Mouse (Mus musculus) bone marrow, adult 2 months (tissue): ENCODE data around the gene Coasy.

Experiments used
- CTCF ChIP-seq: fragments of 200-500 bp; IDR thresholded peaks from 2 replicates; pipeline ENCODE4 v1.5.1; 2011; ENCODE audit warnings: low read length, control low read depth; ENCODE audit not compliant: control insufficient read depth, insufficient read depth
- POLR2A ChIP-seq: fragments of 200-500 bp; IDR thresholded peaks from 2 replicates; pipeline ENCODE4 v1.6.1; 2011; ENCODE audit warnings: low read depth, mild to moderate bottlenecking, control low read depth, low read length, borderline replicate concordance; ENCODE audit not compliant: control insufficient read depth

DNA sequence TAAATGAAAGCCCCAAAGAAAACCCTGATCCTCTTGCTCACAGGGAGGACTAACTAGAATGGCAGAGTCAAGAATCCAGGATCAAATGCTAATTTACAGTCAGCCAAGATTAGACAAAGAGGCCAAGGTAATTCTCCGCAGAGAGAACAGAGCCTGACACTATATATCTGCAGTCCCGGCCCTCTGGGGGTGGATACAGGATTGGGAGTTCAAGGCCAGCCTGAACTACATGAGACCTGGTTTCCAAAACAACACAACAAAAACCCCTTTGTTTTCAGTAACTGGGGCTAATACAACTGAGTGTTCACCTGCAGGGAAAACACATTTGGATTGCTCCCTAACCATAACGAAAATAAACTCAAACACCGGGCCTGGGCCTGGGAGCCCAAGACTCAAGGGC, 17.9 kb upstream of the Coasy start:
- TF ChIP-seq POLR2A, result no peak
- no peak for TF ChIP-seq CTCF
